Mouse (Mus musculus) c-Kit-positive CD71-negative TER-119-negative erythroid progenitor cells, embryonic 14.5 days (primary cell): ENCODE measurements at regions not wholly inside any gene's neighbourhood (a gene's known extent, or its start where the extent isn't known, plus 50 kb on each side); places are given as distances from the start of the nearest gene placed in this dataset.

ENCODE experiments used
- DNase-seq: peaks from one replicate; pipeline ENCODE4 v3.0.0-alpha.2; 2013; ENCODE audit warnings: low read depth

DNA sequence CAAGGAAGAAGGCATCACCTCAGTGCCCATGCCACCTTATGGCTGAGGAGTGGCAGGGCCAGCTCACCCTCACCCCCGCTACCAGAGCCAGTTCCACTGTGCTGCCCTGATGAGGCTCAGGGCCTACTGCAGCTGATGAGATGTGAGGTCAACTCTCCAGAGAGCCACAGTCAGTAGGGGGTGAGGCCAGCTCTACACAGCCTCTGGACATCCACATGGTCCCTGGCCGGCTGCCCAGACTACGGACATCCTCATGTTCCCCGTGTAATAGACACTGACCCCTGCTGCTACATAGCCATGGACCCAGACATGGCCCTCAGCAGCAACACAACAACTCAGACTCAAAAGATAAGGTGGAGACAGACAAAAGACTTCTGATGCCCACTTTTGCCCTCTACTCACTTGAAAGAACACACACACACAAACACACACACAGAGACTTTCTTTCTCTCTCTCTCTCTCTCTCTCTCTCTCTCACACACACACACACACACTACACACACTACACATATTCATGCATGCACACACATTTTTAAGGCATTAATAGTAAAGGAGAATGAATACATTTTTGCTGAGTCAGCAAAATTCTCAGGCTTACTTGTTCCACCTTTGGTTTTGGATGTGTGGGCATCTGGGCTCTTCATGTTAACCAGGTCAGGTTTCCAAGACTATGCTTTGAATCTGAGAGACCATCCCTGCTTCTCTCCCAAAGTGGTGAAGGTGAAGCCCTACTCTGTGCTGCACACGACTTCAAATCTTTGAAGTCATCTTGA lies 604.4 kb upstream of the Nrp1 start:
- DNase-seq, result no peak

DNA sequence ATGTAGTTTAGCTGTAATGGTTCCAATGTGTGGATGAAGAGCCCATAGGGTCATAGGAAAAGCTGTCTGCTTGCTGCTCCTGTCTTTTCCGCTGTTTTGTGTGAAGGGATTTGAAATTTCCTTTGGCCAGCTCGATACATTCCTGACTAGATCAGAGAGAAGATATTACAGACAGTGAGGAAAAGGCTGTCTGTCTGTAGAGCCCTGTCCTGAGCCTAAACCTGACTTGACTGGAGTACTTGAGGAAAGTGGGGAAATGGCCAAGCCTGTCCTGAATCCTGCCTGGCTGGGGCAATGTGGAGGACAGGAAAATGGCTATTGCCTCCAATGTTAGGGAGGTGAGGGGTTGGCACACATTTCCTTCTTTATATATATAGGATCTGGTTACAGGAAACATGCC lies 601.0 kb upstream of the Nrp1 start:
- DNase-seq, result no peak

DNA sequence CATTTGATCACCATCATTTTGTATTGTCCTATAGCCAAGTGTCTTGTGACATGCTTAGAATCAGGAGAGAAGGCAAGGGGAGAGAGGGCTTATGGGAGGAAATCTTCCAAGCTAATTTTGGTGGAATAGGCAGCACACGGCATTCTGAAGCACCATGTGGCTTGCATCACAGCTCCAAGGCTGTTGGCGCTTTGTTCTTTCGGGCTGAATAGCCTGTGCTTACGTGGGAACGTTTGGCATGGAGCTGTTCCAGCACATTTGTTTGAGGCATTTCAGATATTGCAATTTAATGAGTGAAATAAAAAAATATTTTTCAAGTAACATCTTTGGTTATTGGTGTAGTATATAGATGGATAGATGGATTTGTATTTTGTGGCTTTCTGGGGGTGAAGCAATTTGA lies 598.5 kb upstream of the Nrp1 start:
- no peak for DNase-seq

DNA sequence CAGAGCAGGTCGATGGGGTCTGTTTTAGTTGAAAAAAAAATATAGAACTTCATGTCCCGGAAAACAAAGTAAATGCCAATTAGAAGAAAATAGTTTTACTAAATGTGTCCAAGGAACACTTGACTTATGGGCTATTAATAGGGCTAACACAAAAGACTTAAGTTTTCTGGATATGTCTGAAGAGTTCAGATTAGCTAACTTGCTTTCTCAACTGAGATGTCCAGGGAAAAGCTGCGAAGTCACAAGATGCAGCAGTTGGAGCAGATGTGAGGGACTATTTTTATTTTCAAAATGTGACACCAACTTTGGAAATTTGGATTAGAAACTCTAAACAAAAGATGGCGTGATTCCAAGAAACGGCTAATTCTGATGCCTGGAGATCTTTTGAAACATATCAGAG lies 593.2 kb upstream of the Nrp1 start:
- no peak for DNase-seq

DNA sequence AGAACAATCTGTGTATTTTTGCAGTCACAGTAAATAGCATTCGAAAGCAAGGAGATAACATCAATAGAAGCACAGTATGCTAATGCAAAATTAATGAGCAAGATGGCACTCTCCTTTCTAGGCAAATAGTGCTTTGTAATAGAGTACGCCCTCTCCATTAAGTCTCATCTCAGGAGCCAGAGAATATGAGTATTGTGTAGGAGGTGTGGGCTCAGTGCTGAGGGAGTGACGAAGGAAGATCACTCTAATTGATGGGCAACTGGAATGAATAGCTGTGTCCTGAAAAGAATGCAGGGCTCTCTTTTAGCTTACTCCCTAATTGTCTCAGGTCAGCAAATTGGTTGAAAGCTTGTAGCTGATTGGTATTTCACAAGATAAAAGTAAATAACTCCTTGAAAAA lies 590.1 kb upstream of the Nrp1 start:
- DNase-seq, result no peak

DNA sequence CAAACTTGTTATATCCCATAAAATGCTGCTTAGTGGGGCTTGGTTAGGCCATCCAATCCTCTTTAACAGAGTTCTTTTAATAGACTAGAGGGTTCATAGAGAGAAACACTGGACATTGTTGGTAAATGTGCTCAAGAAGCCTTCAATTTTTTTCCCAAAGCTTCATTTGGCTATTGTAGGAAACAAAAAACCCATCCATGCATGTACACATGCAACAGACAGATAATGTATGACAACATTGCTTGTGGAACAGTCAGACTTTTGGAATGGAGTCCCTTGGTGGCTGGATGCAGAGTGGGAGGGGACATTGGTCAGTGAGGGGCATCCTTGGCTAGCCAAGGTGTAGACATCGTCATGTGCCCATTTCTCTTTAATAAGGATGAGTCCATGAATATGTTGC lies 588.8 kb upstream of the Nrp1 start:
- DNase-seq, result no peak

DNA sequence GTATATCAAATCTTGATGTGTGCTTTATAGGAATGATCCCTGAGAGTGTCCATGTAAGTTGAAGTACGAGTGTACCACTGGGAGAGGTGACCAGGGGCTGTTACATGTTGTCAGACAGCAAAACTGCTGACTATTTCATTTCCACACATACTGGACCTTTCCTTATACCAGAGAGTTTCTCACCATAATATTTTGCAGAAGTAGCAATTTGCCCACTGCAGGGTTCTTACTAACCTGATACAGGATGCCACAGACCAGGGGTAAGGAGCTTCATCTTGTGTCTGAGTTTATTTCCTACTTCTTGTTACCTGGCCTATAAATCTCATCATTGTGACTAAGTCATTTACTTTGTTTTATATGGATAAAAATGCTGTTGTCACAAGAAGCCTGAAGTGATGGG lies 586.6 kb upstream of the Nrp1 start:
- DNase-seq, result no peak

DNA sequence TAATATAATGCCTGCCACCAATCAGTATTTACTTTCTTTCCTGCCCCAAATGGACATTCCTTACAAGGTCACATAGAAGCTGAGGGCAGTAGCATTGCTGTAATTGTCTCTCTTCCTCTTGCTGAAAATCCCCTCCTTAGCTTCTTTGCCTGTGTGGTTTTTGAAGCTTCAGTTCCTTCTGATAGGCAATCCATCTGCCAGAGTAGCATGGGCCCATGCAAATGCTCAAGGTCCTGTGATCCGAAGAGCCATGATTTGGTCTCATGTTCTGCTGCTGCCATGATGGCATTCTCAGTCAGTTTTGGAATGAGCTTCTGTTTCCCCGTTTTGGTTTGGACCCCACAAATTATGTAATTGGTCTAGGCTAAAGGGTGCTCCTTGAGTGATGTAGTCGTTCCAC lies 586.0 kb upstream of the Nrp1 start:
- DNase-seq, result no peak

DNA sequence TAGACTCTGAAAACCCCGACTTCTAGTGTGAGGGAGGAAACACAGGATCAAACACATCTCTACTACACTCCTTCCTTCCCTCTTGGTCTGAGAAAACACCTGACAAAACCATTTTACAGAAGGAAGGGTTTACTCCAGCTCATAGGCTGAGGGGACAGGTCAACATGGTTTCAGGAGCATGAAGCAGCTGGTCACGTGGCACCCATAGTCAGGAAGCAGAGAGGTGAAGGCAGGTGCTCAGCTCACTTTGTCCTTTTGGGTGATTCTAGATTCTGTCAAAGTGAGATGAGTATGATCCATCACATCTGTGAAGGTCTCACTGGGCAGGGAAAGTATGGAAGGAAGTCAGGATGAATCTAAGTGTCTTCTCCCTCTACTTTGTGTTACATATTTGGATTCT lies 585.5 kb upstream of the Nrp1 start:
- no peak for DNase-seq

DNA sequence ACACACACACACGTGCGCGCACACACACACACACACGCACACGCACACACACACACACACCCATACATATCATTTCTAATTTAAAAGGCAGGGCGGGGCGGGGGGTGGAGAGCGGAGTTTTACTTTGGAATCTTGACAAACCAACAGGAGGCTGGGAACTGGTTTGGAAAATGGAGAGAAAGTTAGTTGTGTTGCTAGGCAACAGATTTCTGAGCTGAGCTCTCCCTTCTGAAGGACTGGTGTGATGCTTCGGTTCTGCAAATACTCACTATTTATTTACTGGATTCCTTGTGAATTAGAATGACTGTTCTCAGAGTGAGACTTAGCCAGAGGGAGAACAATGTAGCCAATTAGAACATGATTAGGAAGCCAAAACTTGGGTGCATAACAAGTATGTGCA lies 583.8 kb upstream of the Nrp1 start:
- DNase-seq, result no peak

DNA sequence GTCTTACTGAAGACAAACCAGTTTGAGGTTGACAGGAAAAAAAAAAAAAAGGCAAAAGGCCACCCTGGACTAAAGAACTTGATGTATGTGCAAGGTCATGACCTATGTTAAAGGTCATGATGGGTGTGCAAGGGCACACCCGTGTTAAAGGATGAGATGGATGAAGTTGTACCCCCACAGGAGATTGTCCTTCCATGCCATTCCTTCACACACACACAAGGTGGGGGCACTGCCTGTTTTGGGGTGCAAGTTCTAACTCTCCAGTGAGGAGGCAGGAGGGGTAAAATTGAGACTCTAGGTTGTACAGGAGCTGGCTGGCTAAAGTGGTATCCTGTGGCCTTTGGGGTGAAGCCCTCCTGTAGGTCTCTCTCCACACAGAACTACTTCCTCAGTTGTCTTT lies 583.2 kb upstream of the Nrp1 start:
- no peak for DNase-seq

DNA sequence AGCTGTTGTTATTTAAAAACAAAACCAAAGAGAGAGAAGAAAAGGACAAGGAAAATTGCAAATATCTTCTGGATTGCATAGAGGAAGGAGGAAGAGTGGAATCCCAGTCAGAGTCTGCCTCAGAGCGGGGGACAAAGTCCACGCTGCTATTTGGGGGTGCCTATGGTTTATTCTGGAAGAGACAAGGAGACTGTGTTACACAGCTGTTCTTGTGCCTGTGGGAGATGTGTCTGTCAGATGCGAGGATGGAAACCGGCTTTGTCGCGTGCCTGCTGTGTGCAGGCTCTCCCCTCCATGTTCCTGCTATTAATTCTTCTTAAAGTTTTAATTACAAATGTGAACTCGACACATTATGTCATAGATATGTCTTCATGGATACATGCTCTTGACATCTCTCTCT lies 582.7 kb upstream of the Nrp1 start:
- DNase-seq, result no peak

DNA sequence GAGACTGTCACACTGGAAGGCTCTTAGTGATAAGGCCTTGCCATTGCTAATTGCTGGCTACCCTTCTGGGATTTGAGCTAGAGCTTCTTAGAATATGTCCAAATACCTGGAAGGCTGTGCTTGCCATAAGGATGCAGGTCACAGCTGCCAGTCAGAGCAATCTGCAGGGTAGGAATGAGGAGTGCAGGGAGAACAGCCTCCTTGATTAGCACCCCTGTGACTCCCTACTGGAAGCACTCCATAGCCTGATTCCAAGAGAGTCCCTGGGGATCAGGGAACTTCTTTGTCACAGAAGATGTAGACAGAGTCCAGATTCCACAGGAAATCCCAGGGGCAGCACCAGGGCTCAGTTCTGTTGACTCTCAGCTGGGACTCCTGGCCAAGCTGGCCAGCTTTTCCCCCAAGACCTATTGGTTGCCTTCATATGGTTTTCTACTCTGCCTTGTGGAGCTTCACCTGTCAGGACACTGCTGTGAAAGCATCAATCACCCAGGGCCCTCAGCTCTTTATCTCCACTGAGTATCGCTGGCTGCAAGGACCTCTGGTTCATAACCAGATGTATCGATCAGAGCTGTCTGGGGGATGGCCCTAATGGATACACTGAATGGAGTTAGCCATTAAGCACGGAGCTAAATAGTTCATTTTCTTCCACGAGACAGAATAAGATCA lies 579.9 kb upstream of the Nrp1 start:
- no peak for DNase-seq

DNA sequence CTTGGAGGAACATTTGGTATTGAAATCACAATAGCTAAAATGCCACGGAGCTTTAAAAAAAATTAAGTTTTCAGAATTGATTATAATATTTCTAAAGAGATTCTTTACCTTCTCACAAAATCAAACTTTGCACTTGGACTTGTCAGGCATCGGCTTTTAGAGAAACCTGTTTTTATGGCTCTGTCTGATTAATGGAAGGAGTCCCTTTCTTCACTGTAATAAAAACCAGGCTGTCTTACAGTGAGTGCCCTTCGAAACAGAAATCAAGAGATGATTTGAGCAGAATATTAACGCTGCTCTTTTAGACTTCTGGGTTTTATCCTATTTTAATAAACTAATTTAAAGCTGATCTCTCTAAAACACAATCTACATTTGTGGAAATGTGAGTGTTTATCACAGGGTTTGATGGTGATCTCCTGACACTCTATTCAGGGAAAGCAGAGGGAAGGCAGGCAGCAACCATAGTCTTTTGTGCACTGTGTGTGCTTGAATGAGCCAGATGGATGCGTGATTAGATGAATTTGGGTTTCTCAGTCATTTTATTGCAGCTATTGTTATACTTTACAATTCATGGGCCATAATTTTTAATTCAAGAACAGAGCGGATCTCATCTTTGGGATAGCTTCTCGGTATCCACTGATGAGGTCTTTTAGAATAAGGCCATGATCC lies 579.2 kb upstream of the Nrp1 start:
- no peak for DNase-seq

DNA sequence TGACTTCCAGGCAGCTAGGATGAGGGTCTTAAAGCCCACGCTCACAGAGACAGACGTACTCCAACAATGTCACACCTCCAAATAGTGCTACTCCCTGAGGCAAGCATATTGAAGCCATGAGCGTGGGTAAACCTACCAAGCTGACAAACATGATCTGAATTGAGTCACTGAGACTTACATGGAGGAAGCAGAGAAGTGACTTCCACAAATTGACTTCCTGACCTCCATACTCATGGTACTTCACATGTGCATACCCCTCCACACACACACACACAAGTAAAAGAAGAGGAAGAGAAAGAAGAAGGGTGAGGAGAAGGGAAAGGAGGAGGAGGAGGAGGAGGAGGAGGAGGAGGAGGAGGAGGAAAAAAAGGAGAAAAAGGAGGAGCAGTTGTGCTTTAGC lies 577.8 kb upstream of the Nrp1 start:
- DNase-seq, result no peak

DNA sequence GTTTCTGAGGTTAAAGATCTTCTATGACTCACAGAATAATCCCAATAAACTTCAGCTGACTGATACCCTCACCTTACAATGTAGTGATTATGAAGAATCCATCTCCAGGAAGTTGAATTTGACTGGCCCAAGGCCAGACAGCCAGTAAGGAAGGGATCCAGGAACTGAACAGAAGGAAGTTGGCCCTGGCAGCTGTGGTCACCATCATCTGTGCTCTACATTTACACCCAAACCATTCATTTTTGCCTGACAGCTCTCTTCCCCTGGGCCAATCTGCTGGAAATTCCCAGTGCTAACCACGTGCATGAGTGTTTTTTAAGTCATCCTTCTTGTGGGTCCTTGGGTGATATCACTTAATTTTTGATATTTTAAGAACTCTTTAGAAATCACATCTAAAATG lies 577.4 kb upstream of the Nrp1 start:
- no peak for DNase-seq

DNA sequence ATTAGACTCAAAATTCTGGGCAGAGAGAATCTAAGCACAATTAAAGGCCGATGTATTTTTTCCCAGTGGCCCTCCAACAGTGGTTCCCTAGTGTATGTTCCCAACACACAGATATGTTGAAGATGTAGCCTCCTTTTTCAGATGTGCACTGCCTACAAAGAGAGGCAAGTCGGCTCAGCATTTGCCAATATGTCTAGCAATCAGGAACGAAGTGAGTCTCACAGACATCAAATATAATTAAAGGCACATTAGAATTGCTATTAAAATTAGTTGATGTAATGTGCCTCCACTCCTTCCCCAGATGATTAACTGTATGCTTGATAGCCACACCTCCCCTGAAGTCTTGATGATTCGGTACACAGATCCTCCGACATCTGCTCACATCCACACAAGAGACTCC lies 565.8 kb upstream of the Nrp1 start:
- DNase-seq, result no peak

DNA sequence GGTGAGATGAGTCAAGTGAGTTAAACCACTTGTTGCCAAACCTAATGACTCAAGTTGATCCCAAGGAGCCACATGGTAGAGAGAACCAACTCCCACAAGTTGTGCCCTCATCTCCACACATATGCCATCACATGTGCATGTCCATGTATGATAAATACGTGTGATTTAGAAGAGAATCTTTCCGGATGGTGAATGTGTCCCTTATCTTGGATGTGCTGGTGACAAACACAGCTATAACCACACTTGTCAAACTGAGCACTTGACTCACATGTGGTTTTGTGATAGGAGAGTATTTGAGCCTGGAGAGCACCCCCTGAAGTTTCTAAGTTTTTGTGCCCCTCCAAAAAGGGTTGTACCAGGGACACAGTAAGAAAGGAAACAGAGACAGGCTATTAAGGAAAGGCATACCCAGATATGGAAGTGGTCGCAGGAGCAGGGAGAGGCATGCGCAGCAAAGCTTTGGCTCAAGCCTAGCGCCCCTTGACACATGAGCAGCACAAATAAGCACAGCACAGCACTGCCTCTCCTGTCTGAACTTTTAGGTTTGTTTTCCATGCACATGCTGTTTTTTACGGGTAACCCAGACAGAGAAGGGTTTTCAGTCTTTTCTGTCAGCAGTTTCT lies 558.4 kb upstream of the Nrp1 start:
- DNase-seq, result no peak

DNA sequence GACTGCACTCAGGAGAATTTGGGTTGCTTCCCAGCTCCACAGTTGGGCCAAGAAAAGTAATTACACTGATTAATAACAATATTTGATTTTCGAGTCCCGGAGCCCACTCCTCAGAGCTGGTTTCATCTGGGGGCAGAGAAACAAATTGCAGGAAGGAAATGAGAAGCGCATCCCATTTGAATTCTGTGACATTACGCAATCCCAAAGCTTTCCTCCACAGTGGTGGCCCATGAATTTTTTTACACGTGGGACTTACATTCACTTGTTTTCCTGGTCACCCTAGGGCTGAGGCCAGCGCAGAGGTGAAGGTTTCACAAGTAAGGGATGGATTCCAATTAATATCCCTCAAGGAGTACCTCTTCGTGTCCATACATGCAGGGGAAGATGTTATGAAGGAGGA lies 556.3 kb upstream of the Nrp1 start:
- no peak for DNase-seq

DNA sequence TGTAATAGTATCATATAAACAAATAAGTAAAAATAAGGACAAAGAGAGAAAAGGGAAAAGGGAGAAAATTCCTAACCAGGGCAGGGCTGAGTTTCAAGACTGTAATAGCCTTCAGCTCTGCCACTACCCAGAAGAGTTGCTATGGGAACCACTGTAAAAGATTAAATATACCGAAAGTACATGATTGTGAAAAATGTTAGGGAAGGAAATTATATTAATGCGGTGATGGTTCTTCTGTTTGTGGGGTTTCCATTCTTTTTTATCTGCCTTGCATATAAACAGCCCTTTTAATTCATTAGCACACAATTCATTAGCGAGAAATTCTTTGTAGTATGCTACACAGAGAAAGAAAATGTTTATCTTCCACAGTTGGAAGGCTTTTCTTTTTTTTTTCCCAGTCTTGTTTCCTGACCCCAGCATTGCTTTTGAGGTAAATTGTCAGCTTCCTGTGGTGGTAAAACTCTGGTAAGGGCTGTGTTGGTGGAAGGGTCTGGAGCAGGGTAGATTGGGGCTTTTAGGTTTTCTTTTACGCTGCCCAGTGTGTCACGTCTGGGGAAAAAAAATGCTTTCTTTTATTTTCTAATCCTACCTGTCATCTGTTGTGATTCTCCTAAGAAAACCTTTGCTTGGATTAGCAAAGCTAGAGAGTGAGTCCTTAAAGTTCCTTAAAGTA lies 555.6 kb upstream of the Nrp1 start:
- no peak for DNase-seq

DNA sequence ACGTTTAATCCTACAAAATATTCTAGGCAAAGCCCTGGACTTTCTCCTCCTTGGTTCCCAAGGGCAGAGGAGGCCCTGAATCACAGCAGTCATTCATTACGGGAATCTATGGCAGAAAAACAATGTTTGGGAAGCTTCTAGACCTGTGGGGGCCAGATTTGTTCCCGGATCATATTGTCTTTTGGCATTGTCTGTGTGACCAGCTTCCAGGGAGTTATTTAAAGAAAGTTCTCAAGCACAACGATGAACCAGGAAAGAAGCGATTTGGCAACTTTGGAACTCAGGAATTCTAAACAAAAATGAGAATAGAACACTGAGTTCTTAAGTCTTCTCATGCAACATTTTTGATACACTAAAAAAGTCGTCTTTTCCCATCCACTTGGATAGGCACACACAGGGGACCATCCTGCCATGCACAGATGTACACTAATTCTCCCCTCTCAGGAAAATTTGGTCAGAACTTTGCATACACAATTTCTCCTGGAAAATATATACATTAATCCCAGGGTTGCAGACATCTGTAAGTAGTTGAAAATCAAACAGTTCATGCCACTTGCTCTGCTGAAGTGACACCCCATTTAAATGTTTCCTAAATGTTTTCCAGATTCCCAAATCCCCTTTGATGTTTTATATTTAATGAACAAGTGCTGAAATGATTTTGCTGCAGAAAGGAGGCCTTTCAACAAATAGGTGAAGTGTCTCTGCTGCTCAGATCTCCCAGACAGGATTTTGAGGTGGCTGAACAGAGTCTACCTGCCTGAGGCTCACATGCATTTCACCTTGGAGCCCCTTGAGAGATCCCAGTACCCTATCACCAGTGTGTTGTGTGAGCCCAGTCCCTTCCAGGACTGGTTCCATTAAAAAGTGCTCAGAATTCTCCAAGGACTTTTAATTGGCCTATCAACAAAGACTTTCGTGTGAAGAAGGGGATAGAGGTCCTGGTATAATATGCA lies 548.9 kb upstream of the Nrp1 start:
- no peak for DNase-seq
